Mouse (Mus musculus) NIH3T3 (cell line): ENCODE data around the gene Smad6.

Experiments
- DNase-seq: peaks from one replicate; pipeline ENCODE4 v3.0.0-alpha.2; 2012; ENCODE audit warnings: low read depth

Smad6 gene

GRCm38 (mm10) chr9:63982937-63983632 is 38.8 kb downstream of the Smad6 start:
- DNase-seq = peak; percentile 32

DNA sequence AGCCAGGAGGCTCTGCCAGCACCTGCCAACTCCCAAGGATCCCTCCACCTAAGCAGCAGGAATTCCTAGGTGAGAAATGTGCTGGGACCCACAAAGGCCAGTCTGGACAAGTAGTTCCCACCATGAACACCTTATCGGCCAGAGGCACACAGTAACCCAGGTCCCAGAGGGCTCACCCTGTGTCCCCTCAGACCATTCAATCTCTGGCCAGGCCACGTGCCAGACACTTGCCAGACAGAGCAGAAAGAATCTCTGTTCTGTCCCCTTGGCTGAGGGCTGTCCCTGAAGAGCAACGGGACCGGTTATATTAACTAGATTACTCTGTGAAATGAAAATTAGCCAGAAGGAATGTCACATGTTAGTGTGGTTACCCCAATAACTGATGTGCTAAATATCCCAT is 39.9 kb downstream of the Smad6 start:
- DNase-seq = no peak

DNA sequence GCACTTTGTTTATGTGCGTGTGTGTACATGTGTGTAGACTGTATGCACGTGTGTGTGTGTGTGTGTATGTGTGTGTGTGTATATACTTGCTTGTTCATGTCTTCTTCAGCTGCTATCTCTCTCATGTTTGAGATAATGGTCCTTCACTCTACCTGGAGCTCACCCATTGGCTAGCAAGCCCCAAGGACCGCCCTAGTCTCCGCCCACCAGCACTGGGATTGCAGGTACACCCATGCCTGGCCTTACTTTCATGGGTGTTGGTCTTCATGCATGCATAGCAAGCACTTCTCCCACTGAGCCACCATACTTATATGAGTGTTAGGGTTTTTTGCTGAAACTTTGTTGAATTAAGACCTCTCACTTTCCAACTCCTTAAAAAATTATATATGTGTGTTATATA is 40.5 kb downstream of the Smad6 start:
- DNase-seq = peak; percentile 24

DNA sequence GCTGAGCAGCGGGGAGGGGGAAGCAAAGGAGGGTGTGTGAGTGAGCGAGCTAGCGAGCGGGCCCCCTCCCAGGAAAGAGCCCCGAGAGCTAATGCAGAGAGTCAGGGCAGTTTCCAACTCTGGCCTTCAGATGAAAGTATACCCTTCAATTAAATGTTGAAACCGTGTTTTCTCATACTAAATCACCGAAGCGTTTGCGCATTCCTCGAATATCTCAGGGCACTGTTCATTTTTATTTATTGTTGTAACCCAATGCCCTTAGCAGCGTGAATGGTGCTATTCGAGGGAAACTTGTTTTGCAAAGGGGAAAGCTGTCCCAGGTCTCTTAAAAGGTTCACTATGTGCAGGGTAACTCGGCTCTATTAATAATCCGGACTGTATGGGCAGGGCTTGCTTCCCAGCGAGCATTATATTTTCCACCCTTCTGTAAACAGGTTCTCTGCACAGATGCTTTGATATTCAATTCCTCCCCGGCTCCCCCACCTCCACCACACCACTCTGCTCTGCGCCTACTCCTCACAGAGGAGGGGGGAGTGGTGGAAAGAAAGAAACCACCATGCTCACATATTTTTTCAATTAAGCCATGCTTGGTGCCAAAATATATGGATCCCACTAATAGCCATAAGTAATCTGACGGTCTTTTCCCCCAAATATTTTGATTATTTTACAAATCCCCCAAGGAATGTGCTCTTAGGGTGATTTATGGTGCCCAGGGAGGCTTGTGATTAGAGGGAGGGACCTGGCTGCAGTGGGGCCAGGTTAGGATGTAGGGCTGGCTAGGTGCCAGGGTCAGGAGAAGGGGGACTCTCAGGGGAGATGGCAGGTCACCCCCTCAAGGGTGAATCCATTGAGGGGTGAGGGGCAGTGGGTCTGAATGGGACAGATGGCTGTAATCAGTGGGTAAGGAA is 41.4 kb downstream of the Smad6 start:
- DNase-seq = peak; percentile 81

DNA sequence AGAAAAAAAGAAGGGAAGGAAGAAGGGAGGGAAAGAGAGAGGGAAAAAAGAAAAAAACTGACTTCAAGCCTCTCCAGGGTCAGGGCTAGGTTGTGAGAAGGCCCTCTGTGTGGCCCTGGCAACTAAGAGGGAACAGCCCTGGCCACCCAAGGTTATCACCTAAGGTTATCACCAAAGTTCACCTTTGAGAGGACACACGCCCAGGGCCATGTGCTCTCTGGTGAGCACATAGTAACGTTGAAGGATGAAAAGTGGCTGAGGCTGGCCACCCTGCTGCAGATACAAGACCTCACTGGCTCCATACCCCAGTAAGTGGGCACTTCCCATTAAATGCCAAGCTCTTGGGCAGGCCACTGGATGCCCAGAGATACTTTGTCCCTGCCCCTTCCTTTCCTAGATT is 42.6 kb downstream of the Smad6 start:
- DNase-seq = no peak

DNA sequence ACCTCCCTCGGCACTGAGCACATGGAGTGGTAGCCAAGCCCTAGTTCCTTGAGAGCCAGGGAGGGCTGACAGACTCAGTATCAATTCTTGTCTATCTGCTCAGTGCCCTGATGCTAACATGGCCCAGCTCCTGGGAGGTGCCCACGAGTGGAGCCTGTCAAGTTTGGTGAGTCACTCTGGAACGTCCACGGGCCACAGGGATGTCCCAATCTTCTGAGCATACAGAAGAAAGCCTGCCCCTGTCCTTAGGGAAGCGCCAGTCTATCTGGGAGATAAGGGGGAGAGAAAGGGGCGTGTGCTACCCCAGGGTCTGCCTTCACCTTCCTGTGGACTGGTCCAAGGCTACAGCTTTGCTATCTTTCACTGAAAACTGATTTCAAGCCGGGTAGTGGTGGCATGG is 43.2 kb downstream of the Smad6 start:
- peak; percentile 43 for DNase-seq

DNA sequence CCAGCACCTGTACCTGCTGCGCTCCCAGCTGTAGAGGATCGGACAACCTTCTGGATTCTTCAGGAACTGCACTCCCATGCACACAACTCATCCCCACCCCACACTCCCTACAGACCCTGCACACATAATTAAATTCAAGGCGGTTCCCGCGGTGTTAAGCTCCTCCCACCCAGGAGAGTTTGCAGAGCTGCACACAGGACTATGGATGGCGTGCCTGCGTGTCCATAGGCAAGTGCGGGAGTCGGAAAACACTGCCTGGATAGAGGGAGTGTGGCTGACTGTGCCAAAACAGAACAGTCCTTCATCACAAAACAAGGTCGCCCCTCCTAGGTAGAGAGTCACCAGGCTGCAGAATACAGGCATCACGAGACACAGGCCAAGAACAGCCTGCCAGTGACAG is 45.9 kb downstream of the Smad6 start:
- no peak for DNase-seq

DNA sequence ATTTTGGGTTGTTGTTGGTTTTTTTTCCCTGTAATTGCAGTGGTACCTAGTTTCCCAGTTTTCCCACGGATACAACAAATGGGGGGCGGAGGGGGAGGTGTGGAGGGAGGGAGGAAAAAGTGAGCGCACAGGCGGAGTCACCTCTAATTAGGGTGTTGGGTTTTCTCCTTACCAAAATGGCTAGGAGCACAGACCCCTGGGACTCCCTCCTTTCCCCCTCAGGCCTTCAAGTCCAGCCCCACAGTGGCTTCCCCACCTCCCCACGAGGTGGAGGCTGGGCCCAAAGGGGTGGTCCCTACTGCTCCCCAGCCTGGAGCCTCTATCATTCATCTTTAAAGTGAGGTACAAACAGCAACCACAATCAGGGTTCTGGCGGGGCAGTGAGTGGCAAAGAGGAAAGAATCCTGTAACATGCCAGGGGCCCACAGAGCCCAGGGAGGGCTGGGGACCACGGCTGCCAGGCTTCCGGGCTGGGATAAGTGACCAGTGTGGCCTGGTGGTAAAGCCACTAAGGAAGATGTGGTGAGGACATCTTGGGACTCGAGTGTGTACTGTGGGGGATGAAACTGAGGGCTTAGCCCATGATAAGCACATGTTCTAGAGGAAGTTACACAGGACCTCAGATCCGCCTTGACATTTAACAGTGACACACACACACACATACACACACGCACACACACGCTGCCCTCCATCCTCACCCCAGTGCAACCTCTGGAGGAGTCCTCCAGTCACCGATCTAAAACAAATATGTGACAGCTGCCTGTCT is 47.4 kb downstream of the Smad6 start:
- DNase-seq = no peak

DNA sequence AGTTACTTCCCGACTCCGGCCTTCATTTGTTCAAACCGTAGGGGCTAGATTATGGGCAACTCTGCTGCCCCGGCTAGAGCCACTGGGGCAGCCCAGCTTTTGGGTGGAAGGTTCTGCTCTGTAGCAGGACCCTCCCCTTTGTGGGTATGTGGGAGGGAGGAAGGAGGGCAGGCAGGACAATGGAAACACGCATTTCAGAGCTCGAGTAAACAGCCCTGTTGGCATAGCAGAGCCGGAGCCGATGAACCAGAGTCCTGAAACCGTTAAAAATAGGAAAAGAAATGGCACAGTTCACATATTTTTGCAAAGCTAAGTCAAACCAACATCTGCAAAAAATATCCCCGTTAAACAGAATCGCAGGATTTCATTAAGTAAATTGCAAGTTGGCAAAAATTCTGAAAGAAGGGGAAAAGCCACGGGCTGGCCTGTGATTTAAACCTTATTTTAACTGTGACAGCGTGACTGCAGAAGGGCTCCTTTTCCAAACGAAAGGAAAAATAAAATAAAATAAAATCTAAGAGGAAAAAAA is 48.1 kb downstream of the Smad6 start:
- DNase-seq = peak; percentile 21

DNA sequence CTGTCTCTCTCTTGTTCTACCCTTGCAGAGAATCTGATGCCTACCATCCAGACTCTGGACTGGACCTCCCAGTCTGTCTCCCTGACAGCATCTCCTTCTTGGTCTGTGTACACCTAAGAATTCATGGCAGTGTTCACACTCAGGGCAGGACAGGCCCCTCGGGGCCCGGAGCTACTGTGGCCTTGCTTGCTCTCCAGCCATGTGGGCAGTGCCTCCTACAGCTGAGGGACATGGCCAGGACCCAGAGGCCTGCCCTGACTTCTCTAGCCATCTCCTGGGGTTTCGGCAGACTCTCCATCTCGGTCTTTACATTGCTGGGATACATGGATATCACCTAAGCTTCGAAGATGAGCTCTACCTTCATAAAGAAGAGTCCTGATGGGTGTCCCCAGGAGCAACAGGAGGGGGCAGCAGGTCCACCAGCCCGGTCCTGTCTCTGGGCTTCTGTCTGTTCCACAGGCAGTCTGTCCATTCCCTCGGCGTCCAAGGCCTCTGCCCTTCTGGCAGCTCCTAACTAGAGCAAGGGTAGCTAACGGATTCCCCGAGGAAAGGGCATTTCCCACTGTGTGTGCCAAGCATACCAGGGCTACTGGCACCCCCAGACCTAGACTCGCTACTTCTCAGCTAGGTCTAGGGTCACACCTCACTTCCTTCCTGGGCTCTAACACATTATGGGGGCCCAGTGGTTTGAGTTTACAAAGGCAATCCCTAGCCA is 49.1 kb downstream of the Smad6 start:
- no peak for DNase-seq

- DNase-seq = no peak
Measured at GRCm38 (mm10) chr9:63971557-63971956, 50.3 kb downstream of the Smad6 start.

DNA sequence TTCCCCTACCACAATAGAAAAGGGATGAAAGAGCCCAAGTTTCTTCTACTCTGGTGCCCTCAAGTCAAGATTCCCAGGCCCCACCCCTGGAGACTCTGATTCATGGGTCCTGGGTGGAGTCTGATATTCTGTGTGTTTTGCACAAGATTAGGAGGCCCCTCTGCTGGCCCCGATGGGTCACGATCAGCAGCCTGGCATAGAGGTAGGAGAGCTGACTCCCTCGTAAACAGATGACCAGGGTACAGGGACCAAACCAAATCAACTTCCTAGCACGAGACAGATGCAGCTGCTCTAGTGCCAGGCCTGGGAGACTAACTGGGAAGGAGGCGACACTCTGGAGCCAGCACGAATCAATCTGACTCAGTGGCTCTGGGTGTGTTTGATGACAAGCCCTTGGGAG is 51.0 kb downstream of the Smad6 start:
- DNase-seq = peak; percentile 49

DNA sequence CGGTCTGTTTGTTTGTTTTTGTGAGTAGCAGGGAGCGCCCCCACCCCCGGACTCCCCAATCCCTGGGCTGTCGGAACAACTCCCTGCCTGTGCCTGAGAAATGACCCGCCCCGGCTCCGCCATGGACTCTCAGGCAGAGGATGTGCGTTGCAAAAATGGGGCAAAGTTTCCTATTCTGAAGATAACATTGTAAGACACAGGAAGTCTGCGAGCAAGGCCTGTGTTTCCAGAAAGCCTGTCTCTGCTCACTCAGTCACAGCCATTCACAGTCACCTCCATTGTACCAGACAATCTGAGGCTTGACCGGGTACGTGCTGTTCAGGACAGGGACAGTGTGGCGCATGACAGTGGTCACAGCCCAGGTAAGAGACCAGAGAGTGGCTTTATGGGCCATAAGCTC is 51.5 kb downstream of the Smad6 start:
- DNase-seq = no peak

GRCm38 (mm10) chr9:63969467-63969866 is 52.4 kb downstream of the Smad6 start:
- DNase-seq = peak; percentile 41

DNA sequence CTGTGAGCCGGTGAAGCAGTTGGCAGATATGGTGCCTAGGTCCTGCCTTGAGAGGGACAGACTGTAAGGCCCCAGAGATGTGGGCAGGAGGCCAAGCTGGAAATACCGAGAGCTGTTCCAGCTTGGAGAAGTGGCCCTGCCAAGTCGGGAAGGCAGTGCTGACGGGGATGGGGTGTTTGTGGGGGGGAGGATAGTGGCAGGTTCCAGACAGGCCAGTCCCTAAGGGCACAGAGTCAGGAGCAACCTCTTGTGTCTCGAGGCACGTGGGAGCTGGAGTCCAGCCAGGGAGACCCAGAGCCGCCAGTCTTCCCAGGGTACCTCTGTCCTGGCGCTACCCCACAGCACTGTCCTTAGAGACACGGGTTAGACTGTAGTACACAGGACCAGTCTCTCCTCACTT is 53.3 kb downstream of the Smad6 start:
- DNase-seq = peak; percentile 58

DNA sequence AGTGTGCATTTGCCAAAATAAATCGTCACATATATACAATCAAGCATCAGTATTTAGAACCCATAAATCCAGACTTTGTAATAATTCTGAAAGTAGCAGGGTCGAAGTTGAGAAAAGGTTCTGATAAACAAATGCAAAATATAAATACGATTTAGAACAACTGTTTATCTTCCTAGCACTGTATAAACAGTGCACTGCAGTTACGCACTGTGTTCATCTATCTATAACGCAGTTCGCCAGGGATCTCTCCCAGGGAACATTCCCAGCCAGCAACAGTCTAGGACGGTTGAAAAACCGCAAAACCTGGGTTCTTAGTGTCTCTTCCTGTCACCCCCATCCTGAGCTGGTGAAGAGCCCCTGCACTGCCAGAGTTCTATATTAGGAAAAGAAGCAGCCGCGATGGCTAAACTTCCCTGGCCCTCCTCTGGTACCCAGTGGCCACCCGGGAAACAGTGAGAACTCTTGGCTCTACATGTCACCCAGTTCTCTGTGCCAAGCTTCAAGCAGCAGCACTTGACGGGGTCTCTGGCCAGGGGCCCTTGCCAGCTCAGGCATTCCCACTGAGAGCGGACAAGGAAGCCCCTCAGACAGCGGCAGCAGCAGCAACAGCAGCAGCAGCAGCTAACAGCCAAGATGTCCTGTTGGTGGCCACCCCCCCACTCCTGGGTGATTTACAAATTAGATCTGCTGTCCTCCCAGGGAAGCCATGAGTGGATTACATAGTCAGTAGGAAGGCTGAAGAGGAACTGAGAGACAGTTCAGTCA is 54.3 kb downstream of the Smad6 start:
- no peak for DNase-seq

DNA sequence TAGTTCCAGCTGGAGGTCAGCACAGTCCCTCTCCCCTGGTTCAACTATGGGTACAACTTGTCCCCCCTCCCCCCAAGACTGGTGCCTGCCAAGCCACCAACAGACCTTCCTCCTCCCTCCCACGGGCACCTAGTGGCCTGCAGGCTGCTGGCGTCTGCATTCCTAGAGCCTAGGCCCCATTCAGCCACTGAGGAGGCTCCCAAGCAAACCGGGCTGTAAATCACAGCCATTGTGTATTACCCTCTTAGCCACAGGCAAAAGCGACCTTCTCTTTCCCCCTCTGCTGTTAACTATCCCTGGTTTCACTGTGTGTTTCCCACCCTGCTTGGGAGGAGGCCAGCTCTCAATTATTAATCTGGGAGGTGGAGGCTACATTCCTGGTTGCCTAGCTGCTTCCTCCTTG is 56.3 kb downstream of the Smad6 start:
- DNase-seq = peak; percentile 59

GRCm38 (mm10) chr9:63961881-63962280 is 60.0 kb downstream of the Smad6 start:
- DNase-seq = no peak

DNA sequence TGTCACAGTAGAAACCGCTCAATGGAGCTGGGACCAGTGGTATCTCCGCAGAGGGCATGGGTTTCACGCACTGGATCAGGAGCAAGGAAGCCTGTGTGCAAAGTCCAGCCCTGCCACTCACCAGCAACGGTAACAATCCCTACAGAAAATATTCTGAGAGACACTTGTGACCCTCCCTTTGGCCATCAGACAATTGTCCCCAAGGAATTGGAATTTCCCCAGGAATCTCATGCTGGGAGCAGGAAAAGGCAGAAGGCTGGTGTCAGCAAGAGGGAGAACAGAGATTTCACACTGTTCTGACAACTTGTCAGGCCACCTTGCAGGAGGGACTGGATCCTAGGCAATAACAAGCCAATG is 61.1 kb downstream of the Smad6 start:
- no peak for DNase-seq

DNA sequence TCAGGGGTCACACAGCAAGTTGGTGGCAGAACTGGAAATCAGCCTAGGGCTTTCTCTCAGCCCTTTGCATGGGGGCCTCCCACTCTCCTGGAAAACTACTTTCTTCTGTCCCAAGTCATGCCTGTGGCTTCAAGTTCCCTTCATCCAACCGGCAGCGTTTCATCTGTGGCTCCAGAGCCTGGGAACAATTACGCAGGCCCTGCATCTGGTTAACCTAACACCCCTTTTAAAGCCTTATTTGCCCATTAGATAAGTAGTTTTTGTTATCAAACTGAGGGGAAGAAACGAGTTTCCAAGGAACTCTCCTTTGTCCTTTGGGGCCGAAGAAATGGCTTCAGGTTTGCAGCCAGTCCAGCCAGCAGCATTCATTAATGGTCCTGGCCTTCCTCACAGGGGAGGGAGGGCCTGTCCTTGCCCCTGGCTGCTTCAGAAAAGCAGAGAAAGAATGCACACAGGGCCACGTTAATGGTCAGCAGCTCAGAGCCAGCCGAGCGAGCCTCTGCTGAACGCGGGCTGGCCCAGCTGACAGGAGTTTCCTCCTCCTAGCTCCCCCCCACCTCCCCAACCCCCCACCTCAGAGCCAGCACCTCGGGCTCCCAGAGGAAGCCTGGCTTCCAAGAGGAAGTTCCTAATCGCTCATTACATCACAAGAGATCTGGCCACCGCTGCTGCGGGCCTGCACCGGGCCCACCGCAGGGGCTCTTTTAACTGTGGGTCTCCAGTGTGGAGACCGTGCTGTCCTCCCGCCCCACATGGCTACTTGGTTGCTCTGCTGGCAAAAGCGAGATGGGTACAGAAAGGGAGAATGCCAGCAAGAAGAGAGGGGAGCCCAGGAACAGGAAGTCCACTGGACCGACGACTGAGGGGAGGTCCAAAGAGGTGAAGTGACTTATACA is 61.7 kb downstream of the Smad6 start:
- peak; percentile 37 for DNase-seq
